Mouse (Mus musculus): ENCODE data around the gene Grwd1. TPM values are rescaled to one million over a fixed set of nuclear protein-coding genes. Genes with fewer than 3 reads are reported as not detected.

Grwd1 gene
- total RNA-seq, 1 experiment, result 107 TPM

- Histone ChIP-seq H3K36me3 (ENCODE audit: control insufficient read depth, insufficient read depth, low read length, poor library complexity, severe bottlenecking) (peaks cover 2% of the 10 kb centered on the region; the same call in 1 of the 2 replicates), H3K27ac (ENCODE audit: insufficient read depth, low read depth, low read length, poor library complexity, severe bottlenecking) (no peak overlapping the region), H3K9me3 (ENCODE audit: control insufficient read depth, insufficient read depth, low read depth, low read length) (no peaks in the 10 kb centered on the region), H3K4me3 (ENCODE audit: insufficient read depth in 1 of 2, low read depth in 1 of 2, low read length in 2 of 2, poor library complexity in 1 of 2, severe bottlenecking in 1 of 2) (no peak overlapping the region), H3K9ac (ENCODE audit: insufficient read depth, low read depth, low read length, poor library complexity, severe bottlenecking) (no peak overlapping the region), H3K4me1 (ENCODE audit: control insufficient read depth in 2 of 2, insufficient read depth in 2 of 2, low read length in 2 of 2, poor library complexity in 1 of 2) (peaks cover 1 to 11% of the 10 kb centered on the region in 2 experiments; a peak in 2 of 4 replicates)
- in situ Hi-C loops (cut with MboI; ENCODE audit: low sequenced_read_pairs in 2 of 2, unreplicated experiment in 2 of 2), result no loop called here
- TF ChIP-seq HCFC1 (IDR thresholded peaks at IDR 0.05; ENCODE audit: borderline replicate concordance, insufficient read depth, low read length) (no peak), MAFK (IDR thresholded peaks at IDR 0.05; ENCODE audit: insufficient read depth, low read depth, low read length) (no peak), CHD2 (IDR thresholded peaks at IDR 0.05; ENCODE audit: low read depth, low read length) (no peak), ZC3H11A (IDR thresholded peaks at IDR 0.05; ENCODE audit: borderline replicate concordance, low read depth, low read length) (no peak), ZNF384 (IDR thresholded peaks at IDR 0.05; ENCODE audit: low read depth, low read length) (no peak)
- no peak for DNase-seq (ENCODE audit: low read depth, low spot score)
Observed at GRCm38 (mm10) chr7:45869107-45869670, 38.4 kb upstream of the Grwd1 start.

GRCm38 (mm10) chr7:45867871-45868270 lies 37.1 kb upstream of the Grwd1 start:
- Histone ChIP-seq H3K9me3 (ENCODE audit: control insufficient read depth, insufficient read depth, low read depth, low read length) (no peaks in the 10 kb centered on the region), H3K36me3 (ENCODE audit: control insufficient read depth, insufficient read depth, low read length, poor library complexity, severe bottlenecking) (no peaks in the 10 kb centered on the region), H3K9ac (ENCODE audit: insufficient read depth, low read depth, low read length, poor library complexity, severe bottlenecking) (no peak overlapping the region), H3K4me3 (ENCODE audit: insufficient read depth in 1 of 2, low read depth in 1 of 2, low read length in 2 of 2, poor library complexity in 1 of 2, severe bottlenecking in 1 of 2) (no peak overlapping the region), H3K4me1 (ENCODE audit: control insufficient read depth in 2 of 2, insufficient read depth in 2 of 2, low read length in 2 of 2, poor library complexity in 1 of 2) (peaks cover 0 to 6% of the 10 kb centered on the region in 2 experiments; a peak in 1 of 4 replicates), H3K27ac (ENCODE audit: insufficient read depth, low read depth, low read length, poor library complexity, severe bottlenecking) (no peak overlapping the region)
- no peak for DNase-seq (ENCODE audit: low read depth, low spot score)
- TF ChIP-seq HCFC1 (IDR thresholded peaks at IDR 0.05; ENCODE audit: borderline replicate concordance, insufficient read depth, low read length), result no peak
- no peak for TF ChIP-seq CHD2 (IDR thresholded peaks at IDR 0.05; ENCODE audit: low read depth, low read length)
- TF ChIP-seq ZC3H11A (IDR thresholded peaks at IDR 0.05; ENCODE audit: borderline replicate concordance, low read depth, low read length), result no peak
- no peak for TF ChIP-seq MAFK (IDR thresholded peaks at IDR 0.05; ENCODE audit: insufficient read depth, low read depth, low read length)
- no peak for TF ChIP-seq ZNF384 (IDR thresholded peaks at IDR 0.05; ENCODE audit: low read depth, low read length)
- in situ Hi-C loops (cut with MboI; ENCODE audit: low sequenced_read_pairs in 2 of 2, unreplicated experiment in 2 of 2), result no loop called here

GRCm38 (mm10) chr7:45865925-45866910 lies 35.5 kb upstream of the Grwd1 start:
- H3K27ac ChIP-seq (ENCODE audit: insufficient read depth, low read depth, low read length, poor library complexity, severe bottlenecking), result peak overlapping the region; percentile 27; the same call in 1 of the 2 replicates
- H3K4me1 ChIP-seq (ENCODE audit: control insufficient read depth in 2 of 2, insufficient read depth in 2 of 2, low read length in 2 of 2, poor library complexity in 1 of 2), result peaks cover 3 to 9% of the 10 kb centered on the region in 2 experiments; a peak in 1 of 4 replicates
- no peaks in the 10 kb centered on the region for H3K36me3 ChIP-seq (ENCODE audit: control insufficient read depth, insufficient read depth, low read length, poor library complexity, severe bottlenecking)
- in situ Hi-C loops (cut with MboI; ENCODE audit: low sequenced_read_pairs in 2 of 2, unreplicated experiment in 2 of 2), result no loop called here
- H3K4me3 ChIP-seq (ENCODE audit: insufficient read depth in 1 of 2, low read depth in 1 of 2, low read length in 2 of 2, poor library complexity in 1 of 2, severe bottlenecking in 1 of 2), result peak overlapping the region; percentile 78 to 91
- peak; percentile 87 for DNase-seq (ENCODE audit: low read depth, low spot score)
- H3K9me3 ChIP-seq (ENCODE audit: control insufficient read depth, insufficient read depth, low read depth, low read length), result no peaks in the 10 kb centered on the region
- peak overlapping the region; percentile 85 for H3K9ac ChIP-seq (ENCODE audit: insufficient read depth, low read depth, low read length, poor library complexity, severe bottlenecking)
- TF ChIP-seq ZC3H11A (IDR thresholded peaks at IDR 0.05; ENCODE audit: borderline replicate concordance, low read depth, low read length), result no peak
- 0 out of 2 replicates have a peak, but pooled peaks have one; percentile 37 for TF ChIP-seq HCFC1 (IDR thresholded peaks at IDR 0.05; ENCODE audit: borderline replicate concordance, insufficient read depth, low read length)

- H3K36me3 ChIP-seq (ENCODE audit: control insufficient read depth, insufficient read depth, low read length, poor library complexity, severe bottlenecking), result no peaks in the 10 kb centered on the region
- peaks cover 3 to 9% of the 10 kb centered on the region in 2 experiments; a peak in 1 of 4 replicates for H3K4me1 ChIP-seq (ENCODE audit: control insufficient read depth in 2 of 2, insufficient read depth in 2 of 2, low read length in 2 of 2, poor library complexity in 1 of 2)
- H3K9ac ChIP-seq (ENCODE audit: insufficient read depth, low read depth, low read length, poor library complexity, severe bottlenecking), result no peak overlapping the region
- H3K27ac ChIP-seq (ENCODE audit: insufficient read depth, low read depth, low read length, poor library complexity, severe bottlenecking), result no peak overlapping the region
- in situ Hi-C loops (cut with MboI; ENCODE audit: low sequenced_read_pairs in 2 of 2, unreplicated experiment in 2 of 2), result no loop called here
- H3K4me3 ChIP-seq (ENCODE audit: insufficient read depth in 1 of 2, low read depth in 1 of 2, low read length in 2 of 2, poor library complexity in 1 of 2, severe bottlenecking in 1 of 2), result no peak overlapping the region
- no peaks in the 10 kb centered on the region for H3K9me3 ChIP-seq (ENCODE audit: control insufficient read depth, insufficient read depth, low read depth, low read length)
- no peak for DNase-seq (ENCODE audit: low read depth, low spot score)
- TF ChIP-seq CHD2 (IDR thresholded peaks at IDR 0.05; ENCODE audit: low read depth, low read length) (no peak), HCFC1 (IDR thresholded peaks at IDR 0.05; ENCODE audit: borderline replicate concordance, insufficient read depth, low read length) (no peak), MAFK (IDR thresholded peaks at IDR 0.05; ENCODE audit: insufficient read depth, low read depth, low read length) (no peak), ZNF384 (IDR thresholded peaks at IDR 0.05; ENCODE audit: low read depth, low read length) (no peak), ZC3H11A (IDR thresholded peaks at IDR 0.05; ENCODE audit: borderline replicate concordance, low read depth, low read length) (no peak)
Observed at GRCm38 (mm10) chr7:45864435-45864834, 33.7 kb upstream of the Grwd1 start.

Data from ES-E14 (cell line).